Mouse (Mus musculus): ENCODE results near the gene Tfdp2. TPM values are rescaled to one million over a fixed set of nuclear protein-coding genes. Genes with fewer than 3 reads are reported as not detected.

Tfdp2 gene
- total and polyA plus RNA-seq, 2 experiments from 2014 or later: 13.5 to 15.7 TPM

- no peak overlapping the region for H3K4me3 ChIP-seq (ENCODE audit: low read depth, low read length)
- H3K9me3 ChIP-seq (ENCODE audit: low read length): no peaks in the 10 kb centered on the region
- no peaks in the 10 kb centered on the region for H3K4me1 ChIP-seq (ENCODE audit: insufficient read depth, low read length)
- H3K27me3 ChIP-seq (ENCODE audit: insufficient read depth, low read length): no peaks in the 10 kb centered on the region
- H3K36me3 ChIP-seq (ENCODE audit: insufficient read depth, low read length): no peaks in the 10 kb centered on the region
- TF ChIP-seq CTCF (IDR thresholded peaks at IDR 0.05): no peak
- no peak for DNase-seq (ENCODE audit: low spot score)
- H3K27ac ChIP-seq (ENCODE audit: low read depth, low read length): no peak overlapping the region
- no peak for ATAC-seq (ENCODE audit: low FRiP score)
- no peak overlapping the region for H3K4me2 ChIP-seq (ENCODE audit: low read depth, low read length, poor library complexity, severe bottlenecking)
- 19% methylated on average over 2 of the region's 2 CpGs for WGBS
- no peak overlapping the region for H3K9ac ChIP-seq (replicated peaks; ENCODE audit: low read length, poor library complexity, severe bottlenecking)
Observed at GRCm38 (mm10) chr9:96230271-96230670, 34.2 kb downstream of the Tfdp2 start.

GRCm38 (mm10) chr9:96235477-96235876, 39.4 kb downstream of the Tfdp2 start:
- Histone ChIP-seq H3K4me1 (ENCODE audit: insufficient read depth, low read length) (no peaks in the 10 kb centered on the region), H3K9ac (replicated peaks; ENCODE audit: low read length, poor library complexity, severe bottlenecking) (no peak overlapping the region), H3K4me2 (ENCODE audit: low read depth, low read length, poor library complexity, severe bottlenecking) (no peak overlapping the region), H3K36me3 (ENCODE audit: insufficient read depth, low read length) (no peaks in the 10 kb centered on the region), H3K4me3 (ENCODE audit: low read depth, low read length) (no peak overlapping the region), H3K27me3 (ENCODE audit: insufficient read depth, low read length) (no peaks in the 10 kb centered on the region), H3K27ac (ENCODE audit: low read depth, low read length) (no peak overlapping the region), H3K9me3 (ENCODE audit: low read length) (no peaks in the 10 kb centered on the region)
- TF ChIP-seq CTCF (IDR thresholded peaks at IDR 0.05): no peak
- DNase-seq (ENCODE audit: low spot score): no peak
- ATAC-seq (ENCODE audit: low FRiP score): no peak
- 77% methylated on average over 2 of the region's 2 CpGs for WGBS

GRCm38 (mm10) chr9:96237391-96237790, 41.3 kb downstream of the Tfdp2 start:
- Histone ChIP-seq H3K9ac (replicated peaks; ENCODE audit: low read length, poor library complexity, severe bottlenecking) (no peak overlapping the region), H3K4me2 (ENCODE audit: low read depth, low read length, poor library complexity, severe bottlenecking) (no peak overlapping the region), H3K36me3 (ENCODE audit: insufficient read depth, low read length) (no peaks in the 10 kb centered on the region), H3K27ac (ENCODE audit: low read depth, low read length) (no peak overlapping the region), H3K9me3 (ENCODE audit: low read length) (no peaks in the 10 kb centered on the region), H3K4me1 (ENCODE audit: insufficient read depth, low read length) (no peaks in the 10 kb centered on the region), H3K27me3 (ENCODE audit: insufficient read depth, low read length) (no peaks in the 10 kb centered on the region), H3K4me3 (ENCODE audit: low read depth, low read length) (no peak overlapping the region)
- 90% methylated on average over 1 of the region's 1 CpGs for WGBS
- DNase-seq (ENCODE audit: low spot score) (no peak), ATAC-seq (ENCODE audit: low FRiP score) (no peak)
- TF ChIP-seq CTCF (IDR thresholded peaks at IDR 0.05): no peak

GRCm38 (mm10) chr9:96238286-96238685, 42.2 kb downstream of the Tfdp2 start:
- H3K4me1 ChIP-seq (ENCODE audit: insufficient read depth, low read length): no peaks in the 10 kb centered on the region
- H3K27ac ChIP-seq (ENCODE audit: low read depth, low read length): no peak overlapping the region
- H3K4me3 ChIP-seq (ENCODE audit: low read depth, low read length): no peak overlapping the region
- ATAC-seq (ENCODE audit: low FRiP score) (no peak), DNase-seq (ENCODE audit: low spot score) (no peak)
- no peak overlapping the region for H3K4me2 ChIP-seq (ENCODE audit: low read depth, low read length, poor library complexity, severe bottlenecking)
- TF ChIP-seq CTCF (IDR thresholded peaks at IDR 0.05): no peak
- no peak overlapping the region for H3K9ac ChIP-seq (replicated peaks; ENCODE audit: low read length, poor library complexity, severe bottlenecking)
- no peaks in the 10 kb centered on the region for H3K36me3 ChIP-seq (ENCODE audit: insufficient read depth, low read length)
- H3K9me3 ChIP-seq (ENCODE audit: low read length): no peaks in the 10 kb centered on the region
- 87% methylated on average over 1 of the region's 1 CpGs for WGBS
- H3K27me3 ChIP-seq (ENCODE audit: insufficient read depth, low read length): no peaks in the 10 kb centered on the region

- Histone ChIP-seq H3K9me3 (ENCODE audit: low read length) (no peaks in the 10 kb centered on the region), H3K4me1 (ENCODE audit: insufficient read depth, low read length) (no peaks in the 10 kb centered on the region), H3K27ac (ENCODE audit: low read depth, low read length) (no peak overlapping the region), H3K9ac (replicated peaks; ENCODE audit: low read length, poor library complexity, severe bottlenecking) (no peak overlapping the region), H3K27me3 (ENCODE audit: insufficient read depth, low read length) (no peaks in the 10 kb centered on the region), H3K36me3 (ENCODE audit: insufficient read depth, low read length) (no peaks in the 10 kb centered on the region), H3K4me2 (ENCODE audit: low read depth, low read length, poor library complexity, severe bottlenecking) (no peak overlapping the region), H3K4me3 (ENCODE audit: low read depth, low read length) (no peak overlapping the region)
- no peak for TF ChIP-seq CTCF (IDR thresholded peaks at IDR 0.05)
- peak; percentile 23; the same call in 1 of the 2 replicates for ATAC-seq (ENCODE audit: low FRiP score)
- no peak for DNase-seq (ENCODE audit: low spot score)
- WGBS: 95% methylated on average over 10 of the region's 10 CpGs
Observed at GRCm38 (mm10) chr9:96241134-96242097, 45.3 kb downstream of the Tfdp2 start.

- Histone ChIP-seq H3K9ac (replicated peaks; ENCODE audit: low read length, poor library complexity, severe bottlenecking) (no peak overlapping the region), H3K4me1 (ENCODE audit: insufficient read depth, low read length) (no peaks in the 10 kb centered on the region), H3K27ac (ENCODE audit: low read depth, low read length) (no peak overlapping the region), H3K36me3 (ENCODE audit: insufficient read depth, low read length) (no peaks in the 10 kb centered on the region), H3K4me2 (ENCODE audit: low read depth, low read length, poor library complexity, severe bottlenecking) (no peak overlapping the region), H3K4me3 (ENCODE audit: low read depth, low read length) (no peak overlapping the region), H3K27me3 (ENCODE audit: insufficient read depth, low read length) (no peaks in the 10 kb centered on the region), H3K9me3 (ENCODE audit: low read length) (no peaks in the 10 kb centered on the region)
- DNase-seq (ENCODE audit: low spot score) (no peak), ATAC-seq (ENCODE audit: low FRiP score) (no peak)
- 95% methylated on average over 6 of the region's 6 CpGs for WGBS
- no peak for TF ChIP-seq CTCF (IDR thresholded peaks at IDR 0.05)
Observed at GRCm38 (mm10) chr9:96243915-96244314, 47.8 kb downstream of the Tfdp2 start.
